Mouse (Mus musculus) heart, postnatal 0 days (tissue): ENCODE results near the gene Dnajc8.

ENCODE experiments used
- CTCF ChIP-seq: IDR thresholded peaks from 2 replicates; pipeline ENCODE4 v1.5.1; 2016; ENCODE audit warnings: antibody characterized with exemption, control low read depth, low read depth
- EP300 ChIP-seq: IDR thresholded peaks from 2 replicates; pipeline ENCODE4 v1.6.1; 2016; ENCODE audit warnings: antibody characterized with exemption, low read depth

DNA sequence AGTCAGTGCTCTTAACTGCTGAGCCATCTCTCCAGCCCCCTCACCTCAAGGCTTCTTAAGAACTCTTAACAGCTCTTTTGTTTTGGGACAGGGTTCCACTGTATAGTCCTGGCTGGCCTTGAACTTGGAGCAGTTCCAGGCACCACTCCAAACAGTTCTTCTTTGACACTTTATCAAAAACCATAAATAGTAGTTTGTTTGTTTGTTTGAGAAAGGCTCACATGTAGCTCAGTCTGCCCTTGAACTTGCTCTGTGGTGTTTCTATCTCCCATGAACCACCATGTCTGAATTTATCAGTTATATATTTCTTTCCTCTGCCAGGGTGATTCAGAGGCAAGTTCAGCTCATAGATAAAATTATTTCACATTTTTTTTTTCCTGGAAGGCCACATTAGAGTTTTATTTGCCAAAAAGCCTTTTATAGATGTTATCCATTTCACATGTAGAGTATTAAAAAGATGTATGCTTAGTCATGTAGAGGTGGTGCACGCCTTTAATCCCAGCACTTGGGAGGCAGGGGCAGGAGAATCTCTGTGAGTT lies 39.5 kb downstream of the Dnajc8 start:
- TF ChIP-seq CTCF (no peak), EP300 (no peak)
